Mouse (Mus musculus) cerebellum, adult 2 months (tissue): ENCODE measurements around the gene Abca17.

Experiments used
- CTCF ChIP-seq: fragments of 200-500 bp; IDR thresholded peaks from 2 replicates; pipeline ENCODE4 v1.5.1; 2011; ENCODE audit warnings: low read depth, mild to moderate bottlenecking, control low read depth, low read length, moderate library complexity, borderline replicate concordance; ENCODE audit not compliant: insufficient read depth
- POLR2A ChIP-seq: fragments of 200-500 bp; IDR thresholded peaks from 2 replicates; pipeline ENCODE4 v1.6.1; 2011; ENCODE audit warnings: low read length, control low read depth, borderline replicate concordance; ENCODE audit not compliant: insufficient read depth

DNA sequence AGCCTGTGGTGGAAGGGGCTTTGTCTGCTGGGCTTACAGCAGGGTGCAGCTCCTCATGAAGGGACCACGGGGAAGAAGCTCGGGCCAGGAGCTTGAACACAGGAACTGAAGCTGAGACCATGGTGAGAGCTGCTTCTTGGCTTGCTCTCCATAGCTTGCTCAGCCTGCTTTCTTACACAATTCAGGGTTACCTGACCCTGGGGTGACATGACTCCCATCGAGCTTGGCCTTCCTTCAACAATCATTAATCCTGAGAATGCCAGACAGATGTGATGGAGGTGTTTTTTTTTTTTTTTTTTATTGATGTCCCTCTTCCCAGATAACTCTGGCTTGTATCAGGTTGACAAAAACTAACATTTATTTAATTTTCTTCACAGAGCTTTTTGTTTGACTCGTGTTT lies 91.9 kb downstream of the Abca17 start:
- TF ChIP-seq CTCF, result no peak
- no peak for TF ChIP-seq POLR2A
